In the genomic region with DNA sequence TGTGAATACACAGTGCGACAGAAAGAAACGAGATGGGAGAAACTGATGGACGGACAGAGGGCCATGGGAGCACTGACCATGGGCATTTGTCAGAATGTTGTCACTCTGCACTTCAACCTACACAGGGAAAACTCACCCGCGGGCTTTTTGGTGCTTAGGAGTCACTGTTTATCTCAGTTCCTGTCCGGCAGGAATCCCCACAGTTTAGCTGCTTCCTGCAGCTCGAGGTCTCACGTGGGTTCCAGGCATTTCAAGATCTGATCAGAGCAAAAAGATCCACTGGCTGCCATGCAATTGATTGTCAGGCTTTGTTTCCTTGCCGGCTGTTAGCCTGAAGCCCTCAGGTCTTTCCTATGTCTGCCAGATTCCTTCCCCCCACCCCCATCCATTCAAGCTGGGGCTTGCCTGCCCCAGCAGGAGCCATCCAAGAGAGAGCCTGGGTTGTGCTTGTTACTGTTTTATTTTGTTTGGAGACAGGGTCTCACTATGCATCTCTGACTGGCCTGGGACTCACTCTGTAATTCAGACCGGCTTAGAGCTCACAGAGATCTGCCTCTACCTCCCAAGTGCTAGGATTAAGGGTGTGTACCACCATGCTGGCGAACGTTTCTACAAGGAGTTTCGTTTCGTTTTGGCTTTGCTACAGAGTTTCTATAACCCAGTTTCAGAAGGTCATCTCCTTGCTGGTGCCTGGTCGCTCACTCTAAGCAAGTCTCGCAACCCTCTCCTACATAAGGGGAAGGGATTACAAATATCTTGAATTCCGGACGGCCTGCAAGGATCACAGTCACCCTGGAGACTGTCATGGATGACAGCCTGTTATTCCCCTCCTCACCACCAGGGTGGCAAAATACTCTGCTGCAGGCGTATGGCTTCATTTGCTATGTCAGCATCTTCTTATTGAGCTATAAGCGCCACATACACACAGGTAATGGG, we compare ENCODE assay signal across 8 mouse cellular contexts. TPM values are rescaled to one million over a fixed set of nuclear protein-coding genes. Genes with fewer than 3 reads are reported as not detected.
DNase-seq lines count a peak whose midpoint lies in the region; ATAC-seq lines count a peak whose summit lies in the region.

No protein-coding gene starts in this region.

- peak; percentile 47 for DNase-seq in left cerebral cortex, postnatal 4 days
- no peak for DNase-seq in left cerebral cortex, postnatal 36 days (ENCODE audit: low spot score in 2 of 2)
- peak; percentile 29 for DNase-seq in brain, adult 2 months (ENCODE audit: low read depth, low spot score)
- peak; percentile 65 for DNase-seq in retina, embryonic 14.5 days (ENCODE audit: low spot score)
- DNase-seq in testis, postnatal 10 days (ENCODE audit: low spot score), result no peak

- H3K4me3 ChIP-seq in forebrain, embryonic 16.5 days (replicated peaks; ENCODE audit: low read length), result peak overlapping the region; percentile 37
- peak overlapping the region; percentile 25; the same call in 1 of the 2 replicates for H3K4me3 ChIP-seq in intestine, embryonic 15.5 days (replicated peaks)
- H3K4me3 ChIP-seq in lung, embryonic 16.5 days (ENCODE audit: low read length), result peak overlapping the region; percentile 42

- intact Hi-C loops in left cerebral cortex, postnatal 4 days (cut with DNase I), result no loop called here
- intact Hi-C loops in left cerebral cortex, postnatal 36 days (cut with DNase I), result no loop called here

- 25% methylated on average over 20 of the region's 20 CpGs for WGBS in forebrain, embryonic 16.5 days
- WGBS in intestine, embryonic 15.5 days, result 40% methylated on average over 20 of the region's 20 CpGs
- 23% methylated on average over 20 of the region's 20 CpGs for WGBS in lung, embryonic 16.5 days

- H3K36me3 ChIP-seq in forebrain, embryonic 16.5 days (ENCODE audit: control insufficient read depth, insufficient read depth), result no peaks in the 10 kb centered on the region
- no peaks in the 10 kb centered on the region for H3K36me3 ChIP-seq in intestine, embryonic 15.5 days
- H3K36me3 ChIP-seq in lung, embryonic 16.5 days (ENCODE audit: control insufficient read depth, insufficient read depth, low read length), result no peaks in the 10 kb centered on the region

- no peaks in the 10 kb centered on the region for H3K27me3 ChIP-seq in forebrain, embryonic 16.5 days (replicated peaks; ENCODE audit: control insufficient read depth, insufficient read depth, low read length)
- H3K27me3 ChIP-seq in intestine, embryonic 15.5 days (replicated peaks), result no peaks in the 10 kb centered on the region
- no peaks in the 10 kb centered on the region for H3K27me3 ChIP-seq in lung, embryonic 16.5 days (ENCODE audit: control insufficient read depth, insufficient read depth, low read depth, low read length)

- H3K4me2 ChIP-seq in forebrain, embryonic 16.5 days (ENCODE audit: low read length), result peak overlapping the region; percentile 21
- H3K4me2 ChIP-seq in intestine, embryonic 15.5 days (replicated peaks), result peak overlapping the region; percentile 40
- H3K4me2 ChIP-seq in lung, embryonic 16.5 days (ENCODE audit: low read depth, low read length), result peak overlapping the region; percentile 40

- ATAC-seq in forebrain, embryonic 16.5 days, result peak; percentile 52; the same call in 1 of the 2 replicates
- ATAC-seq in intestine, embryonic 15.5 days, result peak; percentile 34; the same call in 1 of the 2 replicates
- ATAC-seq in lung, embryonic 16.5 days (ENCODE audit: low read depth), result peak; percentile 48

- H3K27ac ChIP-seq in forebrain, embryonic 16.5 days (ENCODE audit: low read length), result no peak overlapping the region
- no peak overlapping the region for H3K27ac ChIP-seq in intestine, embryonic 15.5 days
- no peak overlapping the region for H3K27ac ChIP-seq in lung, embryonic 16.5 days (ENCODE audit: low read length)

- peaks cover 3% of the 10 kb centered on the region; the same call in 1 of the 2 replicates for H3K4me1 ChIP-seq in forebrain, embryonic 16.5 days (replicated peaks; ENCODE audit: control insufficient read depth, insufficient read depth, low read length)
- peaks cover 17% of the 10 kb centered on the region for H3K4me1 ChIP-seq in intestine, embryonic 15.5 days (replicated peaks)
- peaks cover 16% of the 10 kb centered on the region for H3K4me1 ChIP-seq in lung, embryonic 16.5 days (replicated peaks; ENCODE audit: control insufficient read depth, insufficient read depth, low read length)

- no peak overlapping the region for H3K9ac ChIP-seq in forebrain, embryonic 16.5 days (replicated peaks; ENCODE audit: low read depth, low read length)
- no peak overlapping the region for H3K9ac ChIP-seq in intestine, embryonic 15.5 days
- H3K9ac ChIP-seq in lung, embryonic 16.5 days (ENCODE audit: low read length), result peak overlapping the region; percentile 29

- no peaks in the 10 kb centered on the region for H3K9me3 ChIP-seq in forebrain, embryonic 16.5 days (ENCODE audit: control insufficient read depth, low read length)
- no peaks in the 10 kb centered on the region for H3K9me3 ChIP-seq in intestine, embryonic 15.5 days
- H3K9me3 ChIP-seq in lung, embryonic 16.5 days (ENCODE audit: control insufficient read depth, low read length), result no peaks in the 10 kb centered on the region

RNA-seq across cellular contexts. Expression of a gene that starts 20.5 kb away (rescaled TPM):
- 1 to 10 TPM; 2.3 to 2.5 TPM for total RNA-seq in left cerebral cortex, postnatal 4 days (2021)
- total RNA-seq in left cerebral cortex, postnatal 36 days (2021), result 1 to 10 TPM; 5.9 to 6.0 TPM
- polyA plus RNA-seq in forebrain, embryonic 16.5 days (2015; fragmentation: Nextera tagmentation; extraction: Ambion mirVana), result 0.94 and 0.96 TPM in 2 replicates
- polyA plus RNA-seq in intestine, embryonic 15.5 days (2015; fragmentation: Nextera tagmentation; extraction: Ambion mirVana), result 23.5 and 25.5 TPM in 2 replicates
- polyA plus RNA-seq in lung, embryonic 16.5 days (2015; fragmentation: Nextera tagmentation; extraction: Ambion mirVana), result 21.7 and 23.2 TPM in 2 replicates

RNA-seq across cellular contexts. Expression of a gene that starts 58.4 kb away (rescaled TPM):
- total RNA-seq in left cerebral cortex, postnatal 4 days (2021), result under 1 TPM; 0.28 to 0.50 TPM
- total RNA-seq in left cerebral cortex, postnatal 36 days (2021), result under 1 TPM; 0.36 to 0.62 TPM
- 0.26 and 0.42 TPM in 2 replicates for polyA plus RNA-seq in forebrain, embryonic 16.5 days (2015; fragmentation: Nextera tagmentation; extraction: Ambion mirVana)
- polyA plus RNA-seq in intestine, embryonic 15.5 days (2015; fragmentation: Nextera tagmentation; extraction: Ambion mirVana), result 14.3 and 27.7 TPM in 2 replicates
- 2.2 and 2.6 TPM in 2 replicates for polyA plus RNA-seq in lung, embryonic 16.5 days (2015; fragmentation: Nextera tagmentation; extraction: Ambion mirVana)

Comparison
In these comparisons a context has a peak if more than half of its experiments do, and no peak if none do; other contexts are left out.
1. DNase-seq: peak in left cerebral cortex, postnatal 4 days (single experiment), brain, adult 2 months (single experiment) and retina, embryonic 14.5 days (single experiment); none in left cerebral cortex, postnatal 36 days (0 of 2) and testis, postnatal 10 days (single experiment).
2. RNA of a gene that starts 20.5 kb away (polyA plus RNA-seq): 23.5 to 25.5 TPM in intestine, embryonic 15.5 days and 21.7 to 23.2 TPM in lung, embryonic 16.5 days; 0.94 to 0.96 TPM in forebrain, embryonic 16.5 days; every median in the first group is over 10 times any median in the second.
3. Peak in every context shown above with its lines, with median percentiles within 50 percentile points of each other: ATAC-seq, H3K4me2 ChIP-seq and H3K4me3 ChIP-seq.